Mouse (Mus musculus): ENCODE measurements around the gene En1. TPM values are rescaled to one million over a fixed set of nuclear protein-coding genes. Genes with fewer than 3 reads are reported as not detected.

Gene En1
- total and polyA plus RNA-seq, 2 experiments from 2014 or later: 9.2 to 40.8 TPM

GRCm38 (mm10) chr1:120594603-120595002, 7.6 kb upstream of the En1 start:
- Histone ChIP-seq H3K9me3 (ENCODE audit: low read length) (no peaks in the 10 kb centered on the region), H3K4me2 (ENCODE audit: low read depth, low read length, poor library complexity, severe bottlenecking) (0 out of 2 replicates have a peak overlapping the region, but pooled peaks have one; percentile 9), H3K4me1 (ENCODE audit: insufficient read depth, low read length) (no peaks in the 10 kb centered on the region), H3K27me3 (ENCODE audit: insufficient read depth, low read length) (peaks cover 68% of the 10 kb centered on the region), H3K36me3 (ENCODE audit: insufficient read depth, low read length) (no peaks in the 10 kb centered on the region), H3K9ac (replicated peaks; ENCODE audit: low read length, poor library complexity, severe bottlenecking) (no peak overlapping the region), H3K27ac (ENCODE audit: low read depth, low read length) (no peak overlapping the region), H3K4me3 (ENCODE audit: low read depth, low read length) (no peak overlapping the region)
- peak; percentile 82 for TF ChIP-seq CTCF (IDR thresholded peaks at IDR 0.05)
- no peak for ATAC-seq (ENCODE audit: low FRiP score)
- 3% methylated on average over 8 of the region's 8 CpGs for WGBS
- peak; percentile 67 for DNase-seq (ENCODE audit: low spot score)

GRCm38 (mm10) chr1:120595471-120596240, 6.6 kb upstream of the En1 start:
- DNase-seq (ENCODE audit: low spot score) (no peak), ATAC-seq (ENCODE audit: low FRiP score) (no peak)
- Histone ChIP-seq H3K4me1 (ENCODE audit: insufficient read depth, low read length) (no peaks in the 10 kb centered on the region), H3K9me3 (ENCODE audit: low read length) (no peaks in the 10 kb centered on the region), H3K36me3 (ENCODE audit: insufficient read depth, low read length) (no peaks in the 10 kb centered on the region), H3K27ac (ENCODE audit: low read depth, low read length) (no peak overlapping the region), H3K4me3 (ENCODE audit: low read depth, low read length) (peak overlapping the region; percentile 29), H3K9ac (replicated peaks; ENCODE audit: low read length, poor library complexity, severe bottlenecking) (no peak overlapping the region), H3K27me3 (ENCODE audit: insufficient read depth, low read length) (peaks cover 73% of the 10 kb centered on the region), H3K4me2 (ENCODE audit: low read depth, low read length, poor library complexity, severe bottlenecking) (peak overlapping the region; percentile 63)
- no peak for TF ChIP-seq CTCF (IDR thresholded peaks at IDR 0.05)
- 8% methylated on average over 17 of the region's 17 CpGs for WGBS

- no peaks in the 10 kb centered on the region for H3K9me3 ChIP-seq (ENCODE audit: low read length)
- peaks cover 75% of the 10 kb centered on the region for H3K27me3 ChIP-seq (ENCODE audit: insufficient read depth, low read length)
- under 1% methylated on average over 21 of the region's 21 CpGs for WGBS
- 0 out of 2 replicates have a peak overlapping the region, but pooled peaks have one; percentile 36 for H3K9ac ChIP-seq (replicated peaks; ENCODE audit: low read length, poor library complexity, severe bottlenecking)
- H3K27ac ChIP-seq (ENCODE audit: low read depth, low read length): no peak overlapping the region; the same call in 1 of the 2 replicates
- no peaks in the 10 kb centered on the region for H3K36me3 ChIP-seq (ENCODE audit: insufficient read depth, low read length)
- peak; percentile 47 for TF ChIP-seq CTCF (IDR thresholded peaks at IDR 0.05)
- H3K4me1 ChIP-seq (ENCODE audit: insufficient read depth, low read length): no peaks in the 10 kb centered on the region
- peak overlapping the region; percentile 63 for H3K4me2 ChIP-seq (ENCODE audit: low read depth, low read length, poor library complexity, severe bottlenecking)
- ATAC-seq (ENCODE audit: low FRiP score) (no peak), DNase-seq (ENCODE audit: low spot score) (no peak)
- H3K4me3 ChIP-seq (ENCODE audit: low read depth, low read length): peak overlapping the region; percentile 29
Measured at GRCm38 (mm10) chr1:120596319-120596718, 5.9 kb upstream of the En1 start.

GRCm38 (mm10) chr1:120596784-120597183, 5.4 kb upstream of the En1 start:
- no peak for DNase-seq (ENCODE audit: low spot score)
- TF ChIP-seq CTCF (IDR thresholded peaks at IDR 0.05): no peak
- peaks cover 75% of the 10 kb centered on the region for H3K27me3 ChIP-seq (ENCODE audit: insufficient read depth, low read length)

GRCm38 (mm10) chr1:120597271-120597670, 4.9 kb upstream of the En1 start:
- Histone ChIP-seq H3K27me3 (ENCODE audit: insufficient read depth, low read length) (peaks cover 70% of the 10 kb centered on the region), H3K36me3 (ENCODE audit: insufficient read depth, low read length) (no peaks in the 10 kb centered on the region), H3K4me1 (ENCODE audit: insufficient read depth, low read length) (no peaks in the 10 kb centered on the region), H3K9me3 (ENCODE audit: low read length) (no peaks in the 10 kb centered on the region), H3K4me2 (ENCODE audit: low read depth, low read length, poor library complexity, severe bottlenecking) (peak overlapping the region; percentile 63), H3K27ac (ENCODE audit: low read depth, low read length) (no peak overlapping the region), H3K9ac (replicated peaks; ENCODE audit: low read length, poor library complexity, severe bottlenecking) (0 out of 2 replicates have a peak overlapping the region, but pooled peaks have one; percentile 36), H3K4me3 (ENCODE audit: low read depth, low read length) (peak overlapping the region; percentile 29)
- DNase-seq (ENCODE audit: low spot score): no peak
- ATAC-seq (ENCODE audit: low FRiP score): no peak
- no peak for TF ChIP-seq CTCF (IDR thresholded peaks at IDR 0.05)
- 1% methylated on average over 11 of the region's 11 CpGs for WGBS

More at GRCm38 (mm10) chr1:120596784-120597183, 5.4 kb upstream of the En1 start:
- H3K4me2 ChIP-seq (ENCODE audit: low read depth, low read length, poor library complexity, severe bottlenecking): peak overlapping the region; percentile 63
- ATAC-seq (ENCODE audit: low FRiP score): no peak; the same call in 1 of the 2 replicates
- H3K4me3 ChIP-seq (ENCODE audit: low read depth, low read length): peak overlapping the region; percentile 29
- no peaks in the 10 kb centered on the region for H3K9me3 ChIP-seq (ENCODE audit: low read length)
- no peak overlapping the region for H3K27ac ChIP-seq (ENCODE audit: low read depth, low read length)
- no peaks in the 10 kb centered on the region for H3K4me1 ChIP-seq (ENCODE audit: insufficient read depth, low read length)
- 2% methylated on average over 19 of the region's 19 CpGs for WGBS
- no peaks in the 10 kb centered on the region for H3K36me3 ChIP-seq (ENCODE audit: insufficient read depth, low read length)
- H3K9ac ChIP-seq (replicated peaks; ENCODE audit: low read length, poor library complexity, severe bottlenecking): 0 out of 2 replicates have a peak overlapping the region, but pooled peaks have one; percentile 36
